8 mouse cellular contexts compared by ENCODE assay signal in genomic region chr12:54829876-54830275, GRCm38 (mm10).
"Had no signal": no experiment of that assay in that cellular context is flagged by ENCODE, and none has a peak within 500 bp of the region (broad histone marks: within the 10 kb centered on the region; RNA-seq: fewer than 3 reads in every experiment).

No protein-coding gene starts in this region.

- H3K4me3 ChIP-seq: limb, embryonic 12.5 days; limb, embryonic 15.5 days; liver, embryonic 13.5 days; midbrain, embryonic 12.5 days; midbrain, embryonic 15.5 days; myocyte; neural tube, embryonic 13.5 days; stomach, embryonic 15.5 days had no signal

- H3K4me2 ChIP-seq: limb, embryonic 12.5 days; limb, embryonic 15.5 days; liver, embryonic 13.5 days; midbrain, embryonic 12.5 days; midbrain, embryonic 15.5 days; neural tube, embryonic 13.5 days; stomach, embryonic 15.5 days had no signal

- H3K9me3 ChIP-seq: limb, embryonic 12.5 days; limb, embryonic 15.5 days; liver, embryonic 13.5 days; midbrain, embryonic 12.5 days; midbrain, embryonic 15.5 days; neural tube, embryonic 13.5 days; stomach, embryonic 15.5 days had no signal

- H3K27ac ChIP-seq: limb, embryonic 12.5 days; limb, embryonic 15.5 days; liver, embryonic 13.5 days; midbrain, embryonic 12.5 days; midbrain, embryonic 15.5 days; neural tube, embryonic 13.5 days; stomach, embryonic 15.5 days had no signal

- H3K36me3 ChIP-seq: limb, embryonic 12.5 days; limb, embryonic 15.5 days; liver, embryonic 13.5 days; midbrain, embryonic 12.5 days; midbrain, embryonic 15.5 days; neural tube, embryonic 13.5 days; stomach, embryonic 15.5 days had no signal

- H3K27me3 ChIP-seq: limb, embryonic 12.5 days; limb, embryonic 15.5 days; liver, embryonic 13.5 days; midbrain, embryonic 12.5 days; midbrain, embryonic 15.5 days; neural tube, embryonic 13.5 days; stomach, embryonic 15.5 days had no signal

- H3K9ac ChIP-seq: limb, embryonic 12.5 days; limb, embryonic 15.5 days; liver, embryonic 13.5 days; midbrain, embryonic 12.5 days; midbrain, embryonic 15.5 days; neural tube, embryonic 13.5 days; stomach, embryonic 15.5 days had no signal

- H3K4me1 ChIP-seq: stomach, embryonic 15.5 days had no signal
